8 mouse cellular contexts compared by ENCODE assay signal in genomic region chr3:131491361-131491925, GRCm38 (mm10). TPM values are rescaled to one million over a fixed set of nuclear protein-coding genes. Genes with fewer than 3 reads are reported as not detected.
DNase-seq lines count a peak whose midpoint lies in the region; ATAC-seq and TF ChIP-seq lines count a peak whose summit lies in the region.

TSS of gene Sgms2 (minus strand) at chr3:131491411.

- in situ Hi-C loops in ES-E14 (cut with MboI; ENCODE audit: low sequenced_read_pairs in 2 of 2, unreplicated experiment in 2 of 2), result no loop called here

- intact Hi-C loops in gastrocnemius, adult 2 months (cut with DNase I), result no loop called here

- DNase-seq in gastrocnemius, adult 2 months, result no peak
- no peak for DNase-seq in gastrocnemius, postnatal 25 days
- DNase-seq in ES-E14 (ENCODE audit: low read depth, low spot score) (no peak), MN1 (ENCODE audit: low spot score) (no peak)
- no peak for DNase-seq in yolk sac, embryonic 10.5 days (ENCODE audit: low spot score)
- no peak for DNase-seq in c-Kit-positive CD71-positive TER-119-positive erythroid progenitor cells, embryonic 14.5 days (ENCODE audit: low spot score)

- H3K9ac ChIP-seq in ES-E14 (ENCODE audit: insufficient read depth, low read depth, low read length, poor library complexity, severe bottlenecking), result peak within 1 kb of the TSS; percentile 74
- H3K9ac ChIP-seq in heart, embryonic 16.5 days (ENCODE audit: low read length), result peak within 1 kb of the TSS; percentile 78

- ATAC-seq in heart, embryonic 16.5 days (replicated peaks; ENCODE audit: extremely low read depth, insufficient read depth, low FRiP score), result no peak

- H3K4me2 ChIP-seq in heart, embryonic 16.5 days (ENCODE audit: low read depth, low read length), result peak within 1 kb of the TSS; percentile 84

- peak within 1 kb of the TSS; percentile 88 for H3K4me3 ChIP-seq in gastrocnemius, adult 2 months
- H3K4me3 ChIP-seq in ES-E14 (ENCODE audit: insufficient read depth in 1 of 2, low read depth in 1 of 2, low read length in 2 of 2, poor library complexity in 1 of 2, severe bottlenecking in 1 of 2), result peak within 1 kb of the TSS; percentile 80 to 90
- H3K4me3 ChIP-seq in heart, embryonic 16.5 days (ENCODE audit: low read length), result peak within 1 kb of the TSS; percentile 80
- peak within 1 kb of the TSS; percentile 89 for H3K4me3 ChIP-seq in megakaryocyte, embryonic 14.5 days (replicated peaks)

- no peak for TF ChIP-seq CTCF in gastrocnemius, adult 2 months (IDR thresholded peaks at IDR 0.05)

- H3K27me3 ChIP-seq in heart, embryonic 16.5 days (ENCODE audit: control insufficient read depth, insufficient read depth, low read length), result peaks cover 30% of the 10 kb centered on the region
- H3K27me3 ChIP-seq in megakaryocyte, embryonic 14.5 days (replicated peaks), result peaks cover 62% of the 10 kb centered on the region

- H3K9me3 ChIP-seq in ES-E14 (ENCODE audit: control insufficient read depth, insufficient read depth, low read depth, low read length), result no peaks in the 10 kb centered on the region
- H3K9me3 ChIP-seq in heart, embryonic 16.5 days (replicated peaks; ENCODE audit: control insufficient read depth, low read length), result no peaks in the 10 kb centered on the region
- peaks cover 3% of the 10 kb centered on the region for H3K9me3 ChIP-seq in megakaryocyte, embryonic 14.5 days

- H3K4me1 ChIP-seq in ES-E14 (ENCODE audit: control insufficient read depth in 2 of 2, insufficient read depth in 2 of 2, low read length in 2 of 2, poor library complexity in 1 of 2), result no peaks in the 10 kb centered on the region; a peak in 2 of 4 replicates
- H3K4me1 ChIP-seq in heart, embryonic 16.5 days (ENCODE audit: control insufficient read depth, insufficient read depth, low read length), result no peaks in the 10 kb centered on the region; the same call in 1 of the 2 replicates
- H3K4me1 ChIP-seq in megakaryocyte, embryonic 14.5 days, result peaks cover 14% of the 10 kb centered on the region

- WGBS in heart, embryonic 16.5 days, result 93% methylated on average over 2 of the region's 2 CpGs

- peak within 1 kb of the TSS; percentile 92 for H3K27ac ChIP-seq in gastrocnemius, adult 2 months
- no peak within 1 kb of the TSS for H3K27ac ChIP-seq in ES-E14 (ENCODE audit: insufficient read depth, low read depth, low read length, poor library complexity, severe bottlenecking)
- H3K27ac ChIP-seq in heart, embryonic 16.5 days (ENCODE audit: low read length), result no peak within 1 kb of the TSS

- no peaks in the 10 kb centered on the region for H3K36me3 ChIP-seq in ES-E14 (ENCODE audit: control insufficient read depth, insufficient read depth, low read length, poor library complexity, severe bottlenecking)
- H3K36me3 ChIP-seq in heart, embryonic 16.5 days (ENCODE audit: control insufficient read depth, insufficient read depth), result no peaks in the 10 kb centered on the region
- H3K36me3 ChIP-seq in megakaryocyte, embryonic 14.5 days (replicated peaks; ENCODE audit: low read length), result no peaks in the 10 kb centered on the region

TF ChIP-seq in ES-E14, 5 proteins besides CTCF, POLR2A, EP300 and RAD21:
- TF ChIP-seq HCFC1 (IDR thresholded peaks at IDR 0.05; ENCODE audit: borderline replicate concordance, insufficient read depth, low read length) (no peak), CHD2 (IDR thresholded peaks at IDR 0.05; ENCODE audit: low read depth, low read length) (no peak), ZNF384 (IDR thresholded peaks at IDR 0.05; ENCODE audit: low read depth, low read length) (no peak), MAFK (IDR thresholded peaks at IDR 0.05; ENCODE audit: insufficient read depth, low read depth, low read length) (no peak), ZC3H11A (IDR thresholded peaks at IDR 0.05; ENCODE audit: borderline replicate concordance, low read depth, low read length) (no peak)
TF ChIP-seq in ES-E14: peak in this region for 0.

RNA-seq across cellular contexts. Expression of gene Sgms2, which starts in this region (rescaled TPM):
- 1 to 10 TPM; 1.7 to 2.4 TPM for total RNA-seq in gastrocnemius, adult 2 months (2021)
- total RNA-seq in gastrocnemius, postnatal 25 days (2021), result 1 to 10 TPM; 1.6 to 2.6 TPM
- 2.1 and 2.8 TPM in 2 replicates for total RNA-seq in ES-E14 (2012; rRNA removed)
- polyA plus RNA-seq in heart, embryonic 16.5 days (2015; fragmentation: Nextera tagmentation; extraction: Ambion mirVana), result 0.97 and 1.3 TPM in 2 replicates
- 0.04 TPM in 1 of 2 replicates, not detected in the other for polyA plus RNA-seq in megakaryocyte, embryonic 14.5 days (2012; ENCODE audit: insufficient read depth, low replicate concordance)
